Mouse (Mus musculus): ENCODE measurements around the gene Khsrp. TPM values are rescaled to one million over a fixed set of nuclear protein-coding genes. Genes with fewer than 3 reads are reported as not detected.
A peak's percentile ranks its signal among the peaks of the same experiment; 100 is the strongest.

Khsrp gene
- polyA plus RNA-seq, 1 experiment = 33.6 TPM

- Histone ChIP-seq H3K27me3 (ENCODE audit: control insufficient read depth) (peaks cover 26% of the 10 kb centered on the region), H3K9me3 (ENCODE audit: control insufficient read depth, low read length) (peaks cover 3% of the 10 kb centered on the region; the same call in 1 of the 2 replicates), H3K4me3 (replicated peaks) (no peak within 1 kb of the TSS), H3K4me1 (ENCODE audit: control insufficient read depth) (peaks cover 5% of the 10 kb centered on the region), H3K36me3 (ENCODE audit: control insufficient read depth) (no peaks in the 10 kb centered on the region; the same call in 1 of the 2 replicates)
- TF ChIP-seq TAL1 (IDR thresholded peaks at IDR 0.05; ENCODE audit: low read length) (no peak), GATA1 (IDR thresholded peaks at IDR 0.05; ENCODE audit: low read length) (no peak)
These were observed 10.2 kb upstream of the Khsrp start, which contains the start of gene Slc25a41 for GRCm38 (mm10) chr17:57041554-57041953. Gene Slc25a41, minus strand, starts transcription at chr17:57041654.

DNA sequence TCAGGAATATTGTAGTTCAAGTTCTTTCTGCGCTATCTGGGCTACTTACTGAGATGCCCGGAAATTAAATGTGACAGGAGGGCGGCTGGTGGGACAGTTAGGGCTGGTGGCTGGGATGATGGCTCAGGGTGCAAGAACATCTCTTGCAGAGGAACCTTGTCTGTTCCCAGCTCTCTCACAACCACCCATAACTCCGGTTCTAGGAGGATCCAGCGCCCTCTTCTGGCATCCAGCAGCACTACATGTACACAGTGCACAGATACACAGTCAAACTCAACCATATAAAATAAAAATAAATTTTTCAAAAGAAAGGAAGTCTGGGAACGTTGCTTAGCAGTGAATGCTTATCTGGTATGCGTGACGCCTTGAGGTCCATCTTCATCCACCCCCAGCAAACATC is 7.7 kb upstream of the Khsrp start:
- Histone ChIP-seq H3K4me3 (replicated peaks) (no peak overlapping the region), H3K36me3 (ENCODE audit: control insufficient read depth) (no peaks in the 10 kb centered on the region), H3K9me3 (ENCODE audit: control insufficient read depth, low read length) (peaks cover 3% of the 10 kb centered on the region; the same call in 1 of the 2 replicates), H3K27me3 (ENCODE audit: control insufficient read depth) (peaks cover 28% of the 10 kb centered on the region), H3K4me1 (ENCODE audit: control insufficient read depth) (peaks cover 5% of the 10 kb centered on the region)
- TF ChIP-seq GATA1 (IDR thresholded peaks at IDR 0.05; ENCODE audit: low read length) = no peak
- no peak for TF ChIP-seq TAL1 (IDR thresholded peaks at IDR 0.05; ENCODE audit: low read length)

- peaks cover 41% of the 10 kb centered on the region for H3K4me1 ChIP-seq (ENCODE audit: control insufficient read depth)
- H3K36me3 ChIP-seq (ENCODE audit: control insufficient read depth) = peaks cover 19% of the 10 kb centered on the region
- TF ChIP-seq GATA1 (IDR thresholded peaks at IDR 0.05; ENCODE audit: low read length) = no peak
- no peak for TF ChIP-seq TAL1 (IDR thresholded peaks at IDR 0.05; ENCODE audit: low read length)
- H3K4me3 ChIP-seq (replicated peaks) = peak overlapping the region; percentile 77
- peaks cover 5% of the 10 kb centered on the region for H3K27me3 ChIP-seq (ENCODE audit: control insufficient read depth)
- no peaks in the 10 kb centered on the region for H3K9me3 ChIP-seq (ENCODE audit: control insufficient read depth, low read length)
These were observed 1.5 kb upstream of the Khsrp start for GRCm38 (mm10) chr17:57032854-57033253.

GRCm38 (mm10) chr17:57031661-57032420 is 519 bp upstream of the Khsrp start:
- TF ChIP-seq TAL1 (IDR thresholded peaks at IDR 0.05; ENCODE audit: low read length) (0 out of 3 replicates have a peak, but pooled peaks have one; percentile 12), GATA1 (IDR thresholded peaks at IDR 0.05; ENCODE audit: low read length) (no peak)
- Histone ChIP-seq H3K27me3 (ENCODE audit: control insufficient read depth) (0 out of 2 replicates have a peak, but pooled peaks cover 2% of the 10 kb centered on the region), H3K4me3 (replicated peaks) (peak overlapping the region; percentile 77)

DNA sequence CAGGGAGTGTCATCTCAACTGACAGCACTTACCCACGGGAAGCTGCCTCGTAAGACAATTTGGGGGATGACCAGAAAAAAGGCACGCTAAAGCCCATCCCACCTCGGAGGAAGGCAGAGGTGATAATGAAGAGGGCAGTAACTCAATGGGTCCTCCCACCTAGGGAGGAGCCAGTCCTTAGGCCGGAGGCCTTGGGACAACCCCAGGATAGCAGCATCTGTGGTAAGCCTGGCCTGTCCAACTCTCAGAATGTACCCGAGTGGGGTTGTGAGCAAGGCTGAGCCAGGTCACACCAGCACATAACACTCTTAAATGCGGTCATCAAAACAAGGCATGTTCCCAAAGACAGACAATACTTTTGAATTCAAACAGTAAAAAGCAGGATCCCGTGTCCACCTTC is 1.6 kb downstream of the Khsrp start:
- peak overlapping the region; percentile 77 for H3K4me3 ChIP-seq (replicated peaks)
- TF ChIP-seq GATA1 (IDR thresholded peaks at IDR 0.05; ENCODE audit: low read length) (no peak; the same call in 1 of the 2 replicates), TAL1 (IDR thresholded peaks at IDR 0.05; ENCODE audit: low read length) (no peak)
- H3K36me3 ChIP-seq (ENCODE audit: control insufficient read depth) = peaks cover 50% of the 10 kb centered on the region
- H3K9me3 ChIP-seq (ENCODE audit: control insufficient read depth, low read length) = no peaks in the 10 kb centered on the region
- 0 out of 2 replicates have a peak, but pooled peaks cover 2% of the 10 kb centered on the region for H3K27me3 ChIP-seq (ENCODE audit: control insufficient read depth)
- H3K4me1 ChIP-seq (ENCODE audit: control insufficient read depth) = peaks cover 72% of the 10 kb centered on the region

More at GRCm38 (mm10) chr17:57031661-57032420, 519 bp upstream of the Khsrp start:
- peaks cover 29% of the 10 kb centered on the region for H3K36me3 ChIP-seq (ENCODE audit: control insufficient read depth)
- H3K4me1 ChIP-seq (ENCODE audit: control insufficient read depth) = peaks cover 51% of the 10 kb centered on the region
- no peaks in the 10 kb centered on the region for H3K9me3 ChIP-seq (ENCODE audit: control insufficient read depth, low read length)

GRCm38 (mm10) chr17:57027471-57027870 is 3.9 kb downstream of the Khsrp start:
- H3K36me3 ChIP-seq (ENCODE audit: control insufficient read depth) = peaks cover 72% of the 10 kb centered on the region
- peaks cover 78% of the 10 kb centered on the region for H3K4me1 ChIP-seq (ENCODE audit: control insufficient read depth)
- H3K27me3 ChIP-seq (ENCODE audit: control insufficient read depth) = 0 out of 2 replicates have a peak, but pooled peaks cover 2% of the 10 kb centered on the region
- no peaks in the 10 kb centered on the region for H3K9me3 ChIP-seq (ENCODE audit: control insufficient read depth, low read length)
- H3K4me3 ChIP-seq (replicated peaks) = no peak overlapping the region
- TF ChIP-seq GATA1 (IDR thresholded peaks at IDR 0.05; ENCODE audit: low read length) (no peak), TAL1 (IDR thresholded peaks at IDR 0.05; ENCODE audit: low read length) (0 out of 3 replicates have a peak, but pooled peaks have one; percentile 17)

DNA sequence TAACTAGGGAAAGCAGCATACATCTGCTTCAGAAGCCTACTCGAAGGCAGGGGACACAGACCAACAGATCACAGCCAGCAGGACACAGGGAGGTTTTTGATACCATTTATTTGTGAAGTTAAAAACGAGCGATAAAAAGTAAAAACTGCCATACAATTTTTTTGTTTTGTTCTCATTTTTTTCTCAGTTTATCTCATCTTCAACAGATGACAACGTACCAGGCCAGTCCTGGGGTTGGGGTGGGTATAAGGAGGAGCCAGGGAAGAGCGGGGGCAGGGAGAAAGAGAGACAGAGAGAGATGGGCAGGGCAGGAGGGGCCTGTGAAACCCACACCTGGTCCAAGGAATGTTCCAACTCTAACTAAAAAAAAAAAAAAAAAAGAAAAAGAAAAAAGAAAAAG is 10.4 kb downstream of the Khsrp start:
- no peaks in the 10 kb centered on the region for H3K9me3 ChIP-seq (ENCODE audit: control insufficient read depth, low read length)
- no peak for TF ChIP-seq TAL1 (IDR thresholded peaks at IDR 0.05; ENCODE audit: low read length)
- TF ChIP-seq GATA1 (IDR thresholded peaks at IDR 0.05; ENCODE audit: low read length) = no peak
- H3K36me3 ChIP-seq (ENCODE audit: control insufficient read depth) = peaks cover 76% of the 10 kb centered on the region
- peaks cover 75% of the 10 kb centered on the region for H3K4me1 ChIP-seq (ENCODE audit: control insufficient read depth)
- 0 out of 2 replicates have a peak, but pooled peaks cover 2% of the 10 kb centered on the region for H3K27me3 ChIP-seq (ENCODE audit: control insufficient read depth)
- no peak overlapping the region for H3K4me3 ChIP-seq (replicated peaks)

- Histone ChIP-seq H3K27me3 (ENCODE audit: control insufficient read depth) (no peaks in the 10 kb centered on the region), H3K36me3 (ENCODE audit: control insufficient read depth) (peaks cover 64% of the 10 kb centered on the region), H3K4me3 (replicated peaks) (peak overlapping the region; percentile 5), H3K4me1 (ENCODE audit: control insufficient read depth) (peaks cover 64% of the 10 kb centered on the region), H3K9me3 (ENCODE audit: control insufficient read depth, low read length) (no peaks in the 10 kb centered on the region)
- TF ChIP-seq TAL1 (IDR thresholded peaks at IDR 0.05; ENCODE audit: low read length) (peak; percentile 69), GATA1 (IDR thresholded peaks at IDR 0.05; ENCODE audit: low read length) (peak; percentile 57; the same call in 1 of the 2 replicates)
These were observed 11.6 kb downstream of the Khsrp start for GRCm38 (mm10) chr17:57019693-57020092.

DNA sequence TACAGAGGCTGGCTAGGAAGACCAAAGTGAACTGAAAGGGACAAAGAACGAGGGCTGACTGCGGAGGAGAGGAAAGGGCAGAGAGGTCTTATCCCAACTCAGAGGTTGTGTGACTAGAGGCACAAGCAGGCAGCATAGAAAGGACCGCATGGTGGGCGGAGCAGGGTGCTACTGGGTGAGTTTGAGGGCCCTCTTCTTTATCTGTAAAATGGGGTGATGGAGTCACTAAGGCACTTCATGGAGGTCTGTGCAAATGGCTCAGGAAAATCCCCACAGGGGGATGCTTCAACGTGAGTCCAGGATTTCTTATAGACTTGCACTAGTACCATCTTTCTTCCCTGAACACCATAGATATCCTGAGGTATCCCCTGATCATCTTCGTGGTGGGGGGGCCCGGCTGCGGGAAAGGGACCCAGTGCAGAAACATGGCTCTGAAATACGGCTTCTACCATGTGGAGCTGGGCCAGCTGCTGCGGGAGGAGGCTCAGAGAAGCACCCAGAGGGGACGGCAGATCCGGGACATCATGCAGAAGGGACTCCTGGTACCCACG is 19.0 kb downstream of the Khsrp start:
- H3K4me3 ChIP-seq (replicated peaks) = peak overlapping the region; percentile 83
- H3K4me1 ChIP-seq (ENCODE audit: control insufficient read depth) = peaks cover 66% of the 10 kb centered on the region
- H3K36me3 ChIP-seq (ENCODE audit: control insufficient read depth) = peaks cover 25% of the 10 kb centered on the region
- no peaks in the 10 kb centered on the region for H3K27me3 ChIP-seq (ENCODE audit: control insufficient read depth)
- H3K9me3 ChIP-seq (ENCODE audit: control insufficient read depth, low read length) = no peaks in the 10 kb centered on the region
- TF ChIP-seq GATA1 (IDR thresholded peaks at IDR 0.05; ENCODE audit: low read length) = no peak
- no peak for TF ChIP-seq TAL1 (IDR thresholded peaks at IDR 0.05; ENCODE audit: low read length)

Measured in erythroblast, embryonic 14.5 days (primary cell).